Mouse (Mus musculus) neutrophil, adult 83 days (primary cell): Measurements from ENCODE around the gene Hspb8. TPM values are rescaled to one million over a fixed set of nuclear protein-coding genes. Genes with fewer than 3 reads are reported as not detected.

Experiments used
- total RNA-seq, 2 experiments: library from RNA; stranded (reverse); gene quantifications; one replicate each; pipeline ENCODE4 v1.2.4; 2023

The Hspb8 gene
- not detected for total RNA-seq

DNA sequence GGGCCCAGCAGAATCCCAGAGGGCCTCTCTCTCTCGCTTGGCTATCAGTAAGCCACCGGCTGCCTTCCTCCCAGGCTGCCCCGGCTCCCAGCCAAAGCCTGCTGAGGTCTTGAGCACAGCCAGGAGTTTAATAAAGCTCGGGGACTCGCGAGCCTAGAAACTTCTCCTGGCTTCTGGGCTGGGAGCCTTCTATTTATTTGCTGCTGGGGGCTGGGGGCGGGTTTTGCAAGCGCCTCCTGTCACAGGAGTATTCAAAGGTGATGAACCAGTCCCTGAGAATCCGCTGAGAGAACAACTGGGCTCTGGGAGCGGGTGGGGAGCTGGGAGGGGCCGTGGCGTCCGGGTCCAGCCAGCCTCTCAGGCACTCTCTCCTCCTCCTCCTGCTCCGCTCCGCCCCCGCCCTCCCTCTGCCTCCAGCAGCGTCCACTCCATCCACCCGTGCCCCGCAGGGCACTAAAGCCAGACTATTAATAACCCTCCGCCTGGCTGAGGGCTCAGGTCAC, at the start of gene Hspb8:
Gene Hspb8 (minus strand): TSS at position 166 of the 503 bp plus-strand sequence.

Other genes with a start within 250 kb of the Hspb8 start
- not detected for gene Ccdc60, start 133.9 kb downstream of the Hspb8 start, total RNA-seq
- not detected for gene Srrm4, start 169.0 kb upstream of the Hspb8 start, total RNA-seq